Comparison of ENCODE assay signal across 11 mouse cellular contexts in the genomic region with DNA sequence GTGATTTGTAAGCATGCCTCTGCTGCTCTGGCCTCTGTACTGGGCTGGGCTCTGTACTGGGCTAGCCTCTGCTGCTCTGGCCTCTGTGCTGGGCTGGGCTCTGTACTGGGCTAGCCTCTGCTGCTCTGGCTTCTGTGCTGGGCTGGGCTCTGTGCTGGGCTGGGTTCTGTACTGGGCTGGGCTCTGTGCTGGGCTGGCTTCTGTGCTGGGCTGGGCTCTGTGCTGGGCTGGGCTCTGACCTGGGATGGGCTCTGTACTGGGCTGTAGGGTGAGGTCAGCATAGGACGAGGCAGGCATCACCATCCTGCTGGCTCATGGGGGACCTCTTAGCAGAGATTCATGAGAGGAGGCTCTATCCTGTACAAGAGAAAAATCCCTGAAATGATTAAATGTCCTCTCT. TPM values are rescaled to one million over a fixed set of nuclear protein-coding genes. Genes with fewer than 3 reads are reported as not detected.
DNase-seq lines count a peak whose midpoint lies in the region; ATAC-seq and TF ChIP-seq lines count a peak whose summit lies in the region.
"Had no signal": no experiment of that assay in that cellular context is flagged by ENCODE, and none has a peak within 500 bp of the region (broad histone marks: within the 10 kb centered on the region; RNA-seq: fewer than 3 reads in every experiment).

No protein-coding gene starts in this region.

- TF ChIP-seq EP300 in stomach, postnatal 0 days (optimal IDR thresholded peaks at IDR 0.05): no peak

- 70% methylated on average over 1 of the region's 1 CpGs for WGBS in heart, embryonic 14.5 days
- 63% methylated on average over 1 of the region's 1 CpGs for WGBS in neural tube, embryonic 12.5 days
- WGBS in liver, embryonic 16.5 days (ENCODE audit: insufficient replicate concordance): 26% methylated on average over 1 of the region's 1 CpGs
- 45% methylated on average over 1 of the region's 1 CpGs for WGBS in stomach, postnatal 0 days

- no peak overlapping the region for H3K9ac ChIP-seq in heart, embryonic 14.5 days (ENCODE audit: low read length)
- no peak overlapping the region for H3K9ac ChIP-seq in neural tube, embryonic 12.5 days
- H3K9ac ChIP-seq in liver, embryonic 16.5 days (ENCODE audit: low read depth, low read length): no peak overlapping the region
- no peak overlapping the region for H3K9ac ChIP-seq in stomach, postnatal 0 days (ENCODE audit: low read length)
- H3K9ac ChIP-seq: forebrain, embryonic 12.5 days had no signal

- H3K9me3 ChIP-seq in heart, embryonic 14.5 days (ENCODE audit: control insufficient read depth, low read length): no peaks in the 10 kb centered on the region
- no peaks in the 10 kb centered on the region for H3K9me3 ChIP-seq in neural tube, embryonic 12.5 days
- H3K9me3 ChIP-seq in liver, embryonic 16.5 days (replicated peaks; ENCODE audit: control insufficient read depth, low read length): no peaks in the 10 kb centered on the region
- no peaks in the 10 kb centered on the region for H3K9me3 ChIP-seq in stomach, postnatal 0 days (ENCODE audit: control insufficient read depth, low read length)
- H3K9me3 ChIP-seq: forebrain, embryonic 12.5 days had no signal

- no peak overlapping the region for H3K27ac ChIP-seq in heart, embryonic 14.5 days (replicated peaks in 1 of 2; ENCODE audit: control insufficient read depth in 1 of 2, insufficient read depth in 1 of 2, low read depth in 2 of 2, low read length in 2 of 2)
- H3K27ac ChIP-seq in neural tube, embryonic 12.5 days: no peak overlapping the region
- no peak overlapping the region for H3K27ac ChIP-seq in liver, embryonic 16.5 days (ENCODE audit: low read length)
- H3K27ac ChIP-seq in stomach, postnatal 0 days (replicated peaks): peak overlapping the region; percentile 58
- H3K27ac ChIP-seq: forebrain, embryonic 12.5 days had no signal

- peaks cover 21 to 25% of the 10 kb centered on the region in 2 experiments for H3K4me1 ChIP-seq in heart, embryonic 14.5 days (ENCODE audit: control insufficient read depth in 2 of 2, insufficient read depth in 2 of 2, low read length in 2 of 2)
- H3K4me1 ChIP-seq in neural tube, embryonic 12.5 days: peaks cover 16% of the 10 kb centered on the region
- H3K4me1 ChIP-seq in liver, embryonic 16.5 days (ENCODE audit: control insufficient read depth, low read depth, low read length): no peaks in the 10 kb centered on the region; the same call in 1 of the 2 replicates
- H3K4me1 ChIP-seq in stomach, postnatal 0 days (replicated peaks; ENCODE audit: control insufficient read depth, insufficient read depth): no peaks in the 10 kb centered on the region

- intact Hi-C loops in heart, postnatal 14 days (cut with DNase I): no loop called here

- no peak for DNase-seq in heart, postnatal 14 days
- DNase-seq in neural tube, embryonic 10.5 days (ENCODE audit: extremely low spot score, low spot score): no peak
- peak; percentile 31 for DNase-seq in stomach, postnatal 0 days (ENCODE audit: low spot score)
- DNase-seq in ovary, postnatal 10 days (ENCODE audit: low spot score): no peak
- no peak for DNase-seq in embryo, embryonic 9.5 days (ENCODE audit: extremely low spot score)
- DNase-seq: gastrocnemius, postnatal 14 days; heart, postnatal 36 days had no signal

- no peaks in the 10 kb centered on the region for H3K27me3 ChIP-seq in heart, embryonic 14.5 days (ENCODE audit: control insufficient read depth, insufficient read depth, low read length)
- H3K27me3 ChIP-seq in neural tube, embryonic 12.5 days (replicated peaks): no peaks in the 10 kb centered on the region
- no peaks in the 10 kb centered on the region for H3K27me3 ChIP-seq in liver, embryonic 16.5 days (ENCODE audit: control insufficient read depth, insufficient read depth, low read depth, low read length)
- H3K27me3 ChIP-seq in stomach, postnatal 0 days (ENCODE audit: control insufficient read depth, insufficient read depth, low read length): no peaks in the 10 kb centered on the region

- TF ChIP-seq CTCF in stomach, postnatal 0 days (IDR thresholded peaks at IDR 0.05; ENCODE audit: low read depth): no peak

- ATAC-seq in heart, embryonic 14.5 days (ENCODE audit: insufficient number of reproducible peaks, insufficient read depth, low FRiP score, low read depth): peak; percentile 40; the same call in 1 of the 2 replicates
- 0 out of 2 replicates have a peak, but pooled peaks have one; percentile 41 for ATAC-seq in neural tube, embryonic 12.5 days (ENCODE audit: low FRiP score, low read depth)
- ATAC-seq in liver, embryonic 16.5 days (ENCODE audit: low read depth): peak; percentile 26; the same call in 1 of the 2 replicates
- peak; percentile 72 for ATAC-seq in stomach, postnatal 0 days (ENCODE audit: low FRiP score, low TSS enrichment)

- H3K36me3 ChIP-seq in heart, embryonic 14.5 days (ENCODE audit: control insufficient read depth, insufficient read depth, low read length): no peaks in the 10 kb centered on the region
- no peaks in the 10 kb centered on the region for H3K36me3 ChIP-seq in neural tube, embryonic 12.5 days
- no peaks in the 10 kb centered on the region for H3K36me3 ChIP-seq in liver, embryonic 16.5 days (ENCODE audit: control insufficient read depth, insufficient read depth)
- H3K36me3 ChIP-seq in stomach, postnatal 0 days (ENCODE audit: control insufficient read depth, insufficient read depth, low read length): no peaks in the 10 kb centered on the region
- H3K36me3 ChIP-seq: forebrain, embryonic 12.5 days had no signal

- no peak overlapping the region for H3K4me2 ChIP-seq in heart, embryonic 14.5 days (ENCODE audit: low read length)
- no peak overlapping the region for H3K4me2 ChIP-seq in neural tube, embryonic 12.5 days (replicated peaks)
- no peak overlapping the region for H3K4me2 ChIP-seq in liver, embryonic 16.5 days (ENCODE audit: low read depth, low read length)
- no peak overlapping the region for H3K4me2 ChIP-seq in stomach, postnatal 0 days (replicated peaks; ENCODE audit: low read depth)
- H3K4me2 ChIP-seq: forebrain, embryonic 12.5 days had no signal

- no peak overlapping the region for H3K4me3 ChIP-seq in heart, embryonic 14.5 days (ENCODE audit: control insufficient read depth in 1 of 2, insufficient read depth in 1 of 2, low read depth in 1 of 2, low read length in 2 of 2)
- no peak overlapping the region for H3K4me3 ChIP-seq in neural tube, embryonic 12.5 days
- no peak overlapping the region for H3K4me3 ChIP-seq in liver, embryonic 16.5 days (ENCODE audit: low read depth, low read length)
- H3K4me3 ChIP-seq in stomach, postnatal 0 days (ENCODE audit: low read depth, low read length): no peak overlapping the region
- H3K4me3 ChIP-seq: forebrain, embryonic 12.5 days had no signal

RNA-seq across cellular contexts. Expression of gene Camk1g, which starts 52.8 kb away (rescaled TPM):
- 9.4 and 9.9 TPM in 2 replicates for polyA plus RNA-seq in heart, embryonic 14.5 days (2014; fragmentation: Nextera tagmentation; extraction: Ambion mirVana)
- total RNA-seq in heart, postnatal 14 days (2021): under 1 TPM; 0.72 to 0.83 TPM
- 16.7 and 18.6 TPM in 2 replicates for polyA plus RNA-seq in neural tube, embryonic 12.5 days (2016; fragmentation: Nextera tagmentation; extraction: Ambion mirVana)
- polyA plus RNA-seq in liver, embryonic 16.5 days (2015; fragmentation: Nextera tagmentation; extraction: Ambion mirVana): 0.23 and 0.33 TPM in 2 replicates
- polyA plus RNA-seq in stomach, postnatal 0 days (2015; fragmentation: Nextera tagmentation; extraction: Ambion mirVana): 1.5 and 1.6 TPM in 2 replicates
